Comparison of ENCODE assay signal across 8 mouse cellular contexts in the genomic region with DNA sequence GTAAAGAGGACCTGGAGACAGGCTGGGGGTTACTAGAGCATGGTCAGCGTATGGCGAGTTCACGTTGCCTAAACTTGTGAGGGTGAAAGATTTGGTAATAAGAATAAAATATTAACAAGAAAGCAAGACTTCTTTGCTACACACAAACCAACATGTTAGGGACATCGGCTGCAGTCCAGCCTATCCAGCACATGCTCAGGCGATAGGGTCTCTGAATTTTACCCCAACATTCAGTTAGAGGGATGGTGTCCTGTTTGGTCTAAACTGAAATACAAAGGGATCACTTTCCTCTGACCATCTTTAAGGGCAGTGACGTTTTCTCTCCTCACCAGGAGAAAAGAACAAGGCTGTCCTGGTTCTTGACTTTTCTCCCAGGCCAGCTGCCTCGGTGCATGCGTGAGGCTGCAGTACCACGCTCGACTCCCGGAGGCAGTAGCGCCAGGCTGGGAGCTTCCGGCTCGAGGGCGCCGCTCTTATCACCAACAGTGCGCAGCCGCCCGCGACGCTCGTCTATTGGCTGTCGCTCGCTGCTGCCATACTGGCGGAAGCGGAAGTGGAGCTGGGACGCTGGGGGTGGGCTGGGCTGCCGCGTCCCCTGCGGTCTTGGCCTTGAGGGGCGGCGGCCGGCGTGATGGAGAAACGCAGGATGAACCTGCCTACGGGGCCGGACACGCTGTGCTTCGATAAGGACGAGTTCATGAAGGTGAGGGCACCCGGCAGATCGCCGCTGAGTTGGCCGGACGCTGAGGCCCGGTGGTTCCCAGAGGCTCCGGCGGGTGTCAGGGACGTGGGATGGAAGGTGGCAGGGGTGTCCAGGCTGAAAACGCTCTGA. TPM values are rescaled to one million over a fixed set of nuclear protein-coding genes. Genes with fewer than 3 reads are reported as not detected.
A peak's percentile ranks its signal among the peaks of the same experiment; 100 is the strongest.
DNase-seq lines count a peak whose midpoint lies in the region; ATAC-seq lines count a peak whose summit lies in the region.

Gene Cog2, plus strand, starts transcription at position 519 of the 832 bp plus-strand sequence.

- H3K4me2 ChIP-seq in forebrain, embryonic 14.5 days (ENCODE audit: low read length), result peak within 1 kb of the TSS; percentile 85
- H3K4me2 ChIP-seq in neural tube, embryonic 15.5 days, result peak within 1 kb of the TSS; percentile 71

- peak within 1 kb of the TSS; percentile 91 for H3K4me3 ChIP-seq in forebrain, embryonic 14.5 days (ENCODE audit: low read depth, low read length)
- H3K4me3 ChIP-seq in neural tube, embryonic 15.5 days (replicated peaks), result peak within 1 kb of the TSS; percentile 76

- H3K9ac ChIP-seq in forebrain, embryonic 14.5 days (ENCODE audit: low read length), result peak within 1 kb of the TSS; percentile 86
- peak within 1 kb of the TSS; percentile 82 for H3K9ac ChIP-seq in neural tube, embryonic 15.5 days (replicated peaks)

- no peak within 1 kb of the TSS for H3K27ac ChIP-seq in forebrain, embryonic 14.5 days (ENCODE audit: low read depth, low read length)
- H3K27ac ChIP-seq in neural tube, embryonic 15.5 days (replicated peaks), result 0 out of 2 replicates have a peak within 1 kb of the TSS, but pooled peaks have one; percentile 48

- H3K27me3 ChIP-seq in forebrain, embryonic 14.5 days (replicated peaks; ENCODE audit: control insufficient read depth, insufficient read depth, low read length), result no peaks in the 10 kb centered on the region
- peaks cover 21% of the 10 kb centered on the region for H3K27me3 ChIP-seq in neural tube, embryonic 15.5 days (replicated peaks)

- peaks cover 5% of the 10 kb centered on the region for H3K36me3 ChIP-seq in forebrain, embryonic 14.5 days (ENCODE audit: control insufficient read depth, insufficient read depth, low read length)
- H3K36me3 ChIP-seq in neural tube, embryonic 15.5 days, result peaks cover 10% of the 10 kb centered on the region

- intact Hi-C loops in heart, postnatal 14 days (cut with DNase I), result loop anchor here (5.0 kb wide), 1 partner anchor 123 kb away; no protein-coding TSS in a partner anchor

- ATAC-seq in forebrain, embryonic 14.5 days, result peak; percentile 100
- ATAC-seq in neural tube, embryonic 15.5 days (ENCODE audit: low FRiP score), result peak; percentile 99

- peaks cover 11% of the 10 kb centered on the region for H3K4me1 ChIP-seq in forebrain, embryonic 14.5 days (ENCODE audit: control insufficient read depth, insufficient read depth, low read length)
- peaks cover 24% of the 10 kb centered on the region for H3K4me1 ChIP-seq in neural tube, embryonic 15.5 days

- 10% methylated on average over 50 of the region's 50 CpGs for WGBS in forebrain, embryonic 14.5 days
- 11% methylated on average over 50 of the region's 50 CpGs for WGBS in neural tube, embryonic 15.5 days

- no peaks in the 10 kb centered on the region for H3K9me3 ChIP-seq in forebrain, embryonic 14.5 days (replicated peaks; ENCODE audit: control insufficient read depth, low read length)
- H3K9me3 ChIP-seq in neural tube, embryonic 15.5 days (replicated peaks), result no peaks in the 10 kb centered on the region

- DNase-seq in ES-CJ7 (ENCODE audit: low read depth, low spot score), result peak; percentile 97
- DNase-seq in cerebellum, adult 11 months, result peak; percentile 89
- peak; percentile 97 for DNase-seq in forebrain, embryonic 14.5 days (ENCODE audit: low spot score)
- DNase-seq in heart, postnatal 14 days, result peak; percentile 91 to 92
- peak; percentile 91 for DNase-seq in layer of hippocampus, adult 11-12 months (ENCODE audit: low spot score)
- DNase-seq in lung, adult 18-20 months, result peak; percentile 88 to 92
- peak; percentile 90 for DNase-seq in testis, postnatal 14 days (ENCODE audit: low spot score)

RNA-seq across cellular contexts. Expression of gene Cog2, which starts in this region (rescaled TPM):
- 37.0 and 41.2 TPM in 2 replicates for polyA plus RNA-seq in forebrain, embryonic 14.5 days (2014; fragmentation: Nextera tagmentation; extraction: Ambion mirVana)
- total RNA-seq in heart, postnatal 14 days (2021), result 10 to 100 TPM; 22.0 to 23.7 TPM
- 30.4 and 32.2 TPM in 2 replicates for polyA plus RNA-seq in neural tube, embryonic 15.5 days (2015; fragmentation: Nextera tagmentation; extraction: Ambion mirVana)
